Mouse (Mus musculus) urinary bladder, postnatal 10 days (tissue): ENCODE measurements around the gene Maml3.

Experiments
- DNase-seq: peaks from one replicate; pipeline ENCODE4 v3.0.0; 2022; ENCODE audit warnings: low spot score

Maml3 gene

GRCm38 (mm10) chr3:51702701-51703286 lies 402.1 kb downstream of the Maml3 start:
- DNase-seq = no peak

- DNase-seq = no peak
Measured at GRCm38 (mm10) chr3:51701950-51702349, 402.9 kb downstream of the Maml3 start.

GRCm38 (mm10) chr3:51701281-51701751 lies 403.6 kb downstream of the Maml3 start:
- no peak for DNase-seq

GRCm38 (mm10) chr3:51700731-51701280 lies 404.1 kb downstream of the Maml3 start:
- DNase-seq = no peak

- no peak for DNase-seq
Measured at GRCm38 (mm10) chr3:51700123-51700522, 404.8 kb downstream of the Maml3 start.

- DNase-seq = no peak
Measured at GRCm38 (mm10) chr3:51697931-51698330, 406.9 kb downstream of the Maml3 start.

GRCm38 (mm10) chr3:51695713-51696112 lies 409.2 kb downstream of the Maml3 start:
- DNase-seq = no peak

GRCm38 (mm10) chr3:51694576-51694975 lies 410.3 kb downstream of the Maml3 start:
- no peak for DNase-seq

- DNase-seq = no peak
Measured at GRCm38 (mm10) chr3:51693196-51693595, 411.7 kb downstream of the Maml3 start.

- no peak for DNase-seq
Measured at GRCm38 (mm10) chr3:51688725-51689124, 416.2 kb downstream of the Maml3 start.

- no peak for DNase-seq
Measured at GRCm38 (mm10) chr3:51686791-51687190, 418.1 kb downstream of the Maml3 start.

GRCm38 (mm10) chr3:51686316-51686715 lies 418.6 kb downstream of the Maml3 start:
- no peak for DNase-seq

GRCm38 (mm10) chr3:51685539-51685938 lies 419.3 kb downstream of the Maml3 start:
- DNase-seq = no peak

- DNase-seq = no peak
Measured at GRCm38 (mm10) chr3:51674963-51675362, 429.9 kb downstream of the Maml3 start.

- no peak for DNase-seq
Measured at GRCm38 (mm10) chr3:51673408-51674086, 431.3 kb downstream of the Maml3 start.

- DNase-seq = no peak
Measured at GRCm38 (mm10) chr3:51672631-51673030, 432.2 kb downstream of the Maml3 start.

- DNase-seq = no peak
Measured at GRCm38 (mm10) chr3:51671071-51671469, 433.8 kb downstream of the Maml3 start.

- DNase-seq = no peak
Measured at GRCm38 (mm10) chr3:51670414-51671070, 434.3 kb downstream of the Maml3 start.

GRCm38 (mm10) chr3:51668607-51669006 lies 436.3 kb downstream of the Maml3 start:
- no peak for DNase-seq

- DNase-seq = no peak
Measured at GRCm38 (mm10) chr3:51662557-51662956, 442.3 kb downstream of the Maml3 start.

GRCm38 (mm10) chr3:51661880-51662550 lies 442.9 kb downstream of the Maml3 start:
- DNase-seq = no peak

GRCm38 (mm10) chr3:51661376-51661775 lies 443.5 kb downstream of the Maml3 start:
- no peak for DNase-seq
